In the genomic region with DNA sequence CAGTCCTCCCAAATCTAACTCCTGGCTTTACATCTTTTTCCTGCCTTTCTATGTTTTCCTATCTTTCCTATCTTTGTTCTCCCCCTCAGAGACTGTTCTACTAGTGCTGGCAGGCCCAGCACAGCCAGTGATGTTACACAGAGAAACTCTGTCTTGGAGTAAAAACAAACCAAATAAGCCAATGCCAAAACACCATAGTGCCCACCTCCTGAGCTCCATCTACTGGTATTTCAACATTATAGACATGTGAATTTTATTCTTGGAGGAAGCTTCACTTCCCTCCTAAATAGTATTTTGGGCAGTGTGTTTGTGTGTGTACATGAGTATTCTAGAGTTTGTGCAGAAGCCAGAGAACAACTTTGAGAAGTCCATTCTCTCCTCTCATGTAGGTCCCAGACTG, we compare ENCODE assay signal across 21 mouse cellular contexts.
DNase-seq lines count a peak whose midpoint lies in the region; ATAC-seq and TF ChIP-seq lines count a peak whose summit lies in the region.
"Had no signal": no experiment of that assay in that cellular context is flagged by ENCODE, and none has a peak within 500 bp of the region (broad histone marks: within the 10 kb centered on the region; RNA-seq: fewer than 3 reads in every experiment).

No protein-coding gene starts in this region.

- H3K4me1 ChIP-seq in heart, adult 2 months (ENCODE audit: control insufficient read depth, insufficient read depth, low read length) = no peaks in the 10 kb centered on the region
- H3K4me1 ChIP-seq: embryonic facial prominence, embryonic 15.5 days; hindbrain, embryonic 10.5 days; intestine, embryonic 15.5 days; midbrain, embryonic 15.5 days had no signal

- H3K27me3 ChIP-seq in heart, adult 2 months (ENCODE audit: control insufficient read depth, insufficient read depth, low read length) = no peaks in the 10 kb centered on the region
- H3K27me3 ChIP-seq: embryonic facial prominence, embryonic 15.5 days; heart, embryonic 12.5 days; intestine, embryonic 15.5 days; midbrain, embryonic 15.5 days had no signal

- no peak for TF ChIP-seq EP300 in heart, adult 2 months (IDR thresholded peaks at IDR 0.05; ENCODE audit: insufficient read depth, low read depth, low read length)

- no peak overlapping the region for H3K27ac ChIP-seq in heart, adult 2 months
- H3K27ac ChIP-seq: embryonic facial prominence, embryonic 15.5 days; hindbrain, embryonic 10.5 days; intestine, embryonic 15.5 days; macrophage; midbrain, embryonic 15.5 days had no signal

- no peak overlapping the region for H3K9ac ChIP-seq in heart, adult 2 months (ENCODE audit: low read depth, low read length)
- H3K9ac ChIP-seq: embryonic facial prominence, embryonic 15.5 days; heart, embryonic 12.5 days; intestine, embryonic 15.5 days; midbrain, embryonic 15.5 days had no signal

- TF ChIP-seq CTCF in heart, adult 2 months (IDR thresholded peaks at IDR 0.05) = peak; percentile 26

- H3K79me2 ChIP-seq in heart, adult 2 months (replicated peaks; ENCODE audit: control insufficient read depth, insufficient read depth, low read length) = no peaks in the 10 kb centered on the region

- peak; percentile 53; the same call in 1 of the 2 replicates for ATAC-seq in erythroid progenitor cell, adult 5-6 weeks (replicated peaks; ENCODE audit: low FRiP score, poor library complexity, severe bottlenecking)
- no peak for ATAC-seq in frontal cortex, adult (ENCODE audit: low TSS enrichment)
- ATAC-seq: forebrain, embryonic 16.5 days; intestine, embryonic 15.5 days; midbrain, embryonic 15.5 days had no signal

- no peak overlapping the region for H3K4me3 ChIP-seq in heart, adult 2 months
- H3K4me3 ChIP-seq: embryonic facial prominence, embryonic 15.5 days; heart, embryonic 12.5 days; hindbrain, embryonic 10.5 days; intestine, embryonic 15.5 days; midbrain, embryonic 15.5 days had no signal

- no peak for TF ChIP-seq POLR2A in heart, adult 2 months (IDR thresholded peaks at IDR 0.05; ENCODE audit: insufficient read depth, low read depth, low read length)

- intact Hi-C loops in heart, adult 2 months (cut with DNase I) = no loop called here
- intact Hi-C loops in left cerebral cortex, postnatal 36 days (cut with DNase I) = no loop called here

- H3K36me3 ChIP-seq in heart, adult 2 months (ENCODE audit: control insufficient read depth, insufficient read depth, low read length) = peaks cover 2% of the 10 kb centered on the region

- DNase-seq in heart, adult 2 months = no peak
- no peak for DNase-seq in heart, postnatal 4 days
- DNase-seq in thymus, postnatal 0 days (ENCODE audit: low spot score) = peak; percentile 3
- DNase-seq in thymus, adult 18-20 months = no peak
- no peak for DNase-seq in testis, postnatal 10 days (ENCODE audit: low spot score)
- DNase-seq in left cerebral cortex, postnatal 36 days (ENCODE audit: low spot score in 2 of 2) = no peak
- DNase-seq: cerebellum, adult 18-20 months; gastrocnemius, postnatal 10 days; kidney, postnatal 25 days; layer of hippocampus, postnatal 36 days; left cerebral cortex, postnatal 4 days; lung, adult 18-20 months had no signal
